Mouse (Mus musculus): ENCODE results near the gene Gm10057. TPM values are rescaled to one million over a fixed set of nuclear protein-coding genes. Genes with fewer than 3 reads are reported as not detected.

Gm10057 gene
- polyA plus RNA-seq (2014; fragmentation: Illumina TruSeq; extraction: RNeasy Lipid Tissue Mini Kit (QIAGEN cat#74804); ENCODE audit: low read depth, low replicate concordance) = not detected

GRCm38 (mm10) chrX:154054939-154055338, at the start of gene Gm10057:
Gene Gm10057, minus strand, starts transcription at chrX:154055039.

GRCm38 (mm10) chrX:154033727-154034126, 21.1 kb downstream of the Gm10057 start, which contains the start of gene 4921511M17Rik:
Gene 4921511M17Rik, minus strand, starts transcription at chrX:154033827.

GRCm38 (mm10) chrX:154012540-154012939, 42.3 kb downstream of the Gm10057 start, which contains the start of gene Samt1:
Gene Samt1, minus strand, starts transcription at chrX:154012640.

Other genes with a start within 250 kb of the Gm10057 start
- 35.2 TPM for gene Spin2c, start 222.8 kb downstream of the Gm10057 start, polyA plus RNA-seq (2014; fragmentation: Illumina TruSeq; extraction: RNeasy Lipid Tissue Mini Kit (QIAGEN cat#74804); ENCODE audit: low read depth, low replicate concordance)
- gene Samt1, start 42.4 kb downstream of the Gm10057 start, polyA plus RNA-seq (2014; fragmentation: Illumina TruSeq; extraction: RNeasy Lipid Tissue Mini Kit (QIAGEN cat#74804); ENCODE audit: low read depth, low replicate concordance) = not detected
- gene 4921511M17Rik, start 21.2 kb downstream of the Gm10057 start, polyA plus RNA-seq (2014; fragmentation: Illumina TruSeq; extraction: RNeasy Lipid Tissue Mini Kit (QIAGEN cat#74804); ENCODE audit: low read depth, low replicate concordance) = not detected
- gene Gm15140, start 65.6 kb upstream of the Gm10057 start, polyA plus RNA-seq (2014; fragmentation: Illumina TruSeq; extraction: RNeasy Lipid Tissue Mini Kit (QIAGEN cat#74804); ENCODE audit: low read depth, low replicate concordance) = not detected

All from adipose tissue, adult 10 weeks (tissue).